Mouse (Mus musculus) CH12.LX (cell line): ENCODE measurements at regions not wholly inside any gene's neighbourhood (a gene's known extent, or its start where the extent isn't known, plus 50 kb on each side); places are given as distances from the start of the nearest gene placed in this dataset.

ENCODE experiments used
- DNase-seq: peaks from one replicate; pipeline ENCODE4 v3.0.0-alpha.2; 2013; ENCODE audit errors: extremely low read depth
- H3K27ac ChIP-seq: 2 replicates; pipeline ENCODE4 v1.5.1; 2012; ENCODE audit warnings: low read depth, mild to moderate bottlenecking, control low read depth, moderate library complexity; ENCODE audit not compliant: insufficient read depth
- H3K27me3 ChIP-seq: replicated peaks from 2 replicates; pipeline ENCODE3; 2012; ENCODE audit warnings: inconsistent platforms
- H3K36me3 ChIP-seq, 2 experiments: replicated peaks in 1 of 2; 2 replicates each; pipeline versions ENCODE3 to v1.6.1; 2012; ENCODE audit warnings: inconsistent platforms in 1 of 2, low read length in 1 of 2, mild to moderate bottlenecking in 1 of 2, mixed read lengths in 1 of 2, moderate library complexity in 1 of 2; ENCODE audit not compliant: control insufficient read depth in 1 of 2, insufficient read depth in 1 of 2
- H3K4me1 ChIP-seq, 2 experiments: 2 replicates each; pipeline ENCODE4 v1.6.1; 2012; ENCODE audit warnings: inconsistent platforms in 1 of 2, moderate library complexity in 1 of 2; ENCODE audit not compliant: insufficient read depth in 2 of 2, control insufficient read depth in 1 of 2
- H3K4me2 ChIP-seq: 2 replicates; pipeline ENCODE4 v1.6.1; 2012; ENCODE audit warnings: low read depth, mild to moderate bottlenecking, control low read depth; ENCODE audit not compliant: poor library complexity, insufficient read depth, severe bottlenecking
- H3K4me3 ChIP-seq, 3 experiments: fragments of 150-350 bp in 1 of 3; sonication (generic) in 1 of 3; replicated peaks in 1 of 3; 2 replicates each; pipeline versions ENCODE3 to v1.5.1; 2011 to 2012; ENCODE audit warnings: low read depth in 2 of 3, low read length in 2 of 3, mild to moderate bottlenecking in 2 of 3, moderate library complexity in 2 of 3, control low read depth in 1 of 3, improper control_type of control experiment in 1 of 3, inconsistent platforms in 1 of 3, mixed read lengths in 1 of 3; ENCODE audit not compliant: poor library complexity in 1 of 3
- H3K79me2 ChIP-seq: replicated peaks from 2 replicates; pipeline ENCODE4 v1.6.1; 2012; ENCODE audit warnings: mild to moderate bottlenecking, moderate library complexity; ENCODE audit not compliant: control insufficient read depth, poor library complexity, insufficient read depth, severe bottlenecking; ENCODE audit errors: extremely low read depth
- H3K9ac ChIP-seq: 2 replicates; pipeline ENCODE4 v1.6.1; 2012; ENCODE audit warnings: low read depth, mild to moderate bottlenecking, control low read depth, moderate library complexity; ENCODE audit not compliant: insufficient read depth
- H3K9me3 ChIP-seq: replicated peaks from 2 replicates; pipeline ENCODE3; 2012; ENCODE audit warnings: low read length, inconsistent platforms, mixed read lengths
- BHLHE40 ChIP-seq: IDR thresholded peaks from 2 replicates; pipeline ENCODE4 v1.6.1; 2011; ENCODE audit warnings: mild to moderate bottlenecking, low read depth, low read length, improper control_type of control experiment
- CHD2 ChIP-seq: IDR thresholded peaks from 2 replicates; pipeline ENCODE4 v1.6.1; 2011; ENCODE audit warnings: low read length, improper control_type of control experiment
- CTCF ChIP-seq, 2 experiments: IDR thresholded peaks in 1 of 2; conservative IDR thresholded peaks in 1 of 2; 2 replicates each; pipeline ENCODE4 v1.5.1; 2011 to 2012; ENCODE audit warnings: low read depth in 2 of 2, low read length in 2 of 2, improper control_type of control experiment in 1 of 2, inconsistent platforms in 1 of 2, mild to moderate bottlenecking in 1 of 2, moderate library complexity in 1 of 2
- EP300 ChIP-seq: IDR thresholded peaks from 2 replicates; pipeline ENCODE4 v1.6.1; 2011; ENCODE audit warnings: low read length, improper control_type of control experiment
- ETS1 ChIP-seq: conservative IDR thresholded peaks from 2 replicates; pipeline ENCODE4 v1.6.1; 2012; ENCODE audit warnings: low read depth, mild to moderate bottlenecking, inconsistent platforms, low read length, improper control_type of control experiment, moderate library complexity
- GABPA ChIP-seq: IDR thresholded peaks from 2 replicates; pipeline ENCODE4 v1.6.1; 2012; ENCODE audit warnings: low read depth, low read length, improper control_type of control experiment, inconsistent platforms; ENCODE audit not compliant: insufficient replicate concordance
- IRF4 ChIP-seq: IDR thresholded peaks from 2 replicates; pipeline ENCODE4 v1.6.1; 2014; ENCODE audit warnings: low read depth, mild to moderate bottlenecking, inconsistent platforms, low read length, improper control_type of control experiment
- JUN ChIP-seq: IDR thresholded peaks from 2 replicates; pipeline ENCODE4 v1.6.1; 2011; ENCODE audit warnings: low read depth, mild to moderate bottlenecking, low read length, improper control_type of control experiment, moderate library complexity; ENCODE audit not compliant: insufficient read depth
- JUND ChIP-seq: conservative IDR thresholded peaks from 2 replicates; pipeline ENCODE4 v1.6.1; 2011; ENCODE audit warnings: low read depth, low read length, improper control_type of control experiment
- KAT2A ChIP-seq: IDR thresholded peaks from 2 replicates; pipeline ENCODE4 v1.6.1; 2012; ENCODE audit warnings: low read length, improper control_type of control experiment, inconsistent platforms; ENCODE audit not compliant: insufficient replicate concordance
- MAFK ChIP-seq: IDR thresholded peaks from 2 replicates; pipeline ENCODE4 v1.6.1; 2011; ENCODE audit warnings: low read length, improper control_type of control experiment; ENCODE audit not compliant: insufficient replicate concordance
- MAX ChIP-seq: IDR thresholded peaks from 2 replicates; pipeline ENCODE4 v1.6.1; 2011; ENCODE audit warnings: low read length, improper control_type of control experiment
- MAZ ChIP-seq: IDR thresholded peaks from 2 replicates; pipeline ENCODE4 v1.6.1; 2012; ENCODE audit warnings: low read depth, mild to moderate bottlenecking, inconsistent platforms, low read length, improper control_type of control experiment, moderate library complexity
- MXI1 ChIP-seq: IDR thresholded peaks from 2 replicates; pipeline ENCODE4 v1.6.1; 2011; ENCODE audit warnings: mild to moderate bottlenecking, low read depth, low read length, improper control_type of control experiment
- NELFE ChIP-seq: IDR thresholded peaks from 2 replicates; pipeline ENCODE4 v1.6.1; 2011; ENCODE audit warnings: low read depth, low read length, improper control_type of control experiment
- NRF1 ChIP-seq: IDR thresholded peaks from 2 replicates; pipeline ENCODE4 v1.6.1; 2014; ENCODE audit warnings: low read depth, mild to moderate bottlenecking, inconsistent platforms, low read length, improper control_type of control experiment, moderate library complexity
- RAD21 ChIP-seq: IDR thresholded peaks from 2 replicates; pipeline ENCODE4 v1.6.1; 2011; ENCODE audit warnings: low read depth, mild to moderate bottlenecking, low read length, improper control_type of control experiment, moderate library complexity
- SIN3A ChIP-seq: IDR thresholded peaks from 2 replicates; pipeline ENCODE4 v1.6.1; 2012; ENCODE audit warnings: low read length, improper control_type of control experiment, inconsistent platforms
- SMC3 ChIP-seq: IDR thresholded peaks from 2 replicates; pipeline ENCODE4 v1.6.1; 2011; ENCODE audit warnings: low read depth, low read length, improper control_type of control experiment
- TCF12 ChIP-seq: IDR thresholded peaks from 2 replicates; pipeline ENCODE4 v1.6.1; 2014; ENCODE audit warnings: low read depth, mild to moderate bottlenecking, inconsistent platforms, low read length, improper control_type of control experiment
- UBTF ChIP-seq: IDR thresholded peaks from 2 replicates; pipeline ENCODE4 v1.6.1; 2012; ENCODE audit warnings: low read depth, mild to moderate bottlenecking, inconsistent platforms, low read length, improper control_type of control experiment, moderate library complexity
- ZC3H11A ChIP-seq: IDR thresholded peaks from 2 replicates; pipeline ENCODE4 v1.6.1; 2012; ENCODE audit warnings: low read depth, mild to moderate bottlenecking, inconsistent platforms, low read length, improper control_type of control experiment
- ZMIZ1 ChIP-seq: IDR thresholded peaks from 2 replicates; pipeline ENCODE4 v1.6.1; 2012; ENCODE audit warnings: low read depth, mild to moderate bottlenecking, inconsistent platforms, low read length, improper control_type of control experiment
- ZNF384 ChIP-seq: IDR thresholded peaks from 2 replicates; pipeline ENCODE4 v1.6.1; 2012; ENCODE audit warnings: low read depth, low read length, improper control_type of control experiment, inconsistent platforms
- dilution Hi-C: fragments of 300-500 bp; cut with MboI; formaldehyde crosslinking; loops from 2 replicates; pipeline ENCODE4 v1.14.3; 2020; ENCODE audit warnings: low sequenced_read_pairs; ENCODE audit not compliant: extremely low pct_unique_long_range_greater_than_20kb, extremely low pct_ligation_motif_present
- in situ Hi-C: fragments of 300-500 bp; cut with MboI; formaldehyde crosslinking; loops from 3 replicates; pipeline ENCODE4 v1.14.3; 2019; ENCODE audit warnings: low sequenced_read_pairs, low pct_ligation_motif_present, low pct_unique_long_range_greater_than_20kb, mixed read lengths

DNA sequence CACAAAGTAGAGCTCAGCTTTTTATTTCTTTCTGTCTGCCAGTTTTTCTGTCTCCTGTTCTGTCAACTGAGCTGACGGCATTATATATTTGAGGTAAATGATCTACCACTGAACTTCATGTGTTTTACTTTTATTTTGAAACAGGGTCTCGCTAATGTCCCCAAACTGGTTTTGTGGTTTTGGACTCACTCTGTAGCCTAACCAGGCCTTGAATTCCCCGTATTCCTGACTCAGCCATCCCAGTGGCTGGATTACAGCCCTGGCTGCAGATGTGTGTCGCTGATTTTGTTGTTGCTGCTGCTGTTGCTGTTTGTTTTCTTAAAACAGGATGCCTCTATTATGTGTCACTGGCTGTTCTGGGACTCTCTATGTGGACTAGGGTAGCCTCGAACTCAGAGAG is 317.3 kb upstream of the Irx1 start:
- Histone ChIP-seq H3K9me3 (peaks cover 86% of the 10 kb centered on the region), H3K4me1 (no peaks in the 10 kb centered on the region), H3K27ac (no peak overlapping the region), H3K9ac (no peak overlapping the region), H3K27me3 (no peaks in the 10 kb centered on the region), H3K36me3 (no peaks in the 10 kb centered on the region), H3K79me2 (no peaks in the 10 kb centered on the region), H3K4me3 (no peak overlapping the region), H3K4me2 (no peak overlapping the region)
- no peak for DNase-seq
- TF ChIP-seq JUND (no peak), IRF4 (no peak), MAX (no peak), BHLHE40 (no peak), RAD21 (no peak), NELFE (no peak), GABPA (no peak), KAT2A (no peak)
- in situ Hi-C loops (no loop called here), dilution Hi-C loops (no loop called here)

- H3K9me3 ChIP-seq = peaks cover 89% of the 10 kb centered on the region
- no peak overlapping the region for H3K4me2 ChIP-seq
- DNase-seq = no peak
- no peaks in the 10 kb centered on the region for H3K4me1 ChIP-seq
- no peak overlapping the region for H3K4me3 ChIP-seq
- H3K36me3 ChIP-seq = no peaks in the 10 kb centered on the region
- dilution Hi-C loops (no loop called here), in situ Hi-C loops (no loop called here)
- no peak overlapping the region for H3K27ac ChIP-seq
- TF ChIP-seq MAZ = no peak
- no peak for TF ChIP-seq MAFK
- no peak for TF ChIP-seq ZMIZ1
- no peak for TF ChIP-seq CHD2
- TF ChIP-seq SIN3A = no peak
- no peak for TF ChIP-seq MXI1
- no peak for TF ChIP-seq SMC3
- TF ChIP-seq ZNF384 = no peak
- no peak for TF ChIP-seq KAT2A
- no peak for TF ChIP-seq RAD21
- TF ChIP-seq ZC3H11A = no peak
- TF ChIP-seq CTCF (conservative IDR thresholded peaks at IDR 0.05 in 1 of 2, IDR thresholded peaks at IDR 0.05 in 1 of 2; ENCODE audit: low read depth in 2 of 2, low read length in 2 of 2) = no peak
- no peak for TF ChIP-seq BHLHE40
- no peak for TF ChIP-seq ETS1
- no peak for TF ChIP-seq TCF12
- TF ChIP-seq UBTF = no peak
- no peak for TF ChIP-seq NRF1
- TF ChIP-seq EP300 = no peak
- TF ChIP-seq JUN = no peak
- H3K79me2 ChIP-seq = no peaks in the 10 kb centered on the region
- H3K27me3 ChIP-seq = no peaks in the 10 kb centered on the region
- no peak overlapping the region for H3K9ac ChIP-seq
Measured at GRCm38 (mm10) chr13:72282764-72283163, 319.2 kb upstream of the Irx1 start.
